Mouse (Mus musculus) liver, adult 2 months (tissue): ENCODE measurements around the gene Rufy1.

Experiments used
- CTCF ChIP-seq: fragments of 200-500 bp; IDR thresholded peaks from 2 replicates; pipeline ENCODE4 v1.5.1; 2011; ENCODE audit warnings: low read depth, low read length, control low read depth
- POLR2A ChIP-seq: fragments of 200-500 bp; IDR thresholded peaks from 2 replicates; pipeline ENCODE4 v1.6.1; 2011; ENCODE audit warnings: low read length, control low read depth; ENCODE audit not compliant: insufficient read depth; ENCODE audit errors: extremely low read depth

GRCm38 (mm10) chr11:50440691-50441090 is 9.8 kb upstream of the Rufy1 start:
- TF ChIP-seq CTCF, result no peak
- TF ChIP-seq POLR2A, result no peak
